Mouse (Mus musculus) embryonic facial prominence, embryonic 13.5 days (tissue): Measurements from ENCODE around the gene Emx1. TPM values are rescaled to one million over a fixed set of nuclear protein-coding genes. Genes with fewer than 3 reads are reported as not detected.
A peak's percentile ranks its signal among the peaks of the same experiment; 100 is the strongest.

ENCODE experiments used
- ATAC-seq: fragments of 200-750 bp; cut with Nextera tagmentation; 2 replicates; pipeline ENCODE4 v1.8.0; 2017; ENCODE audit warnings: low read depth; ENCODE audit not compliant: insufficient number of reproducible peaks, insufficient read depth, low FRiP score, low TSS enrichment
- H3K27ac ChIP-seq: fragments of 300-500 bp; sonication (generic); 2 replicates; pipeline ENCODE4 v1.5.1; 2015; ENCODE audit warnings: moderate library complexity, mild to moderate bottlenecking, inconsistent platforms
- H3K27me3 ChIP-seq: fragments of 300-500 bp; sonication (generic); 2 replicates; pipeline ENCODE4 v1.6.1; 2015; ENCODE audit warnings: mild to moderate bottlenecking, inconsistent platforms
- H3K36me3 ChIP-seq: fragments of 300-500 bp; sonication (generic); 2 replicates; pipeline ENCODE4 v1.6.1; 2015; ENCODE audit warnings: mild to moderate bottlenecking, inconsistent platforms
- H3K4me1 ChIP-seq: fragments of 300-500 bp; sonication (generic); 2 replicates; pipeline ENCODE4 v1.6.1; 2015; ENCODE audit warnings: inconsistent platforms
- H3K4me2 ChIP-seq: fragments of 300-500 bp; sonication (generic); 2 replicates; pipeline ENCODE4 v1.6.1; 2015; ENCODE audit warnings: moderate library complexity, mild to moderate bottlenecking, inconsistent platforms
- H3K4me3 ChIP-seq: fragments of 300-500 bp; sonication (generic); 2 replicates; pipeline ENCODE4 v1.5.1; 2015; ENCODE audit warnings: mild to moderate bottlenecking, inconsistent platforms
- H3K9ac ChIP-seq: fragments of 300-500 bp; sonication (generic); 2 replicates; pipeline ENCODE4 v1.6.1; 2015; ENCODE audit warnings: mild to moderate bottlenecking, inconsistent platforms
- H3K9me3 ChIP-seq: fragments of 300-500 bp; sonication (generic); 2 replicates; pipeline ENCODE4 v1.6.1; 2016; ENCODE audit warnings: inconsistent platforms
- WGBS: fragments of 180-500 bp; shearing (Covaris S2); methylation state at CpG from one replicate; pipeline ENCODE4 v1.1.7; 2015; ENCODE audit warnings: mixed read lengths; 5-methylcytosine and 5-hydroxymethylcytosine counted together
- polyA plus RNA-seq: library from polyadenylated mRNA; unstranded; fragments of >200 nt; fragmentation: Nextera tagmentation; extraction: Ambion mirVana; gene quantifications from 2 replicates; pipeline ENCODE4 v1.2.1, GENCODE M21; 2015

Gene Emx1
- polyA plus RNA-seq, 1 experiment from 2014 or later, result 0.35 TPM

GRCm38 (mm10) chr6:85160201-85160923 lies 26.9 kb upstream of the Emx1 start:
- 30% methylated on average over 4 of the region's 4 CpGs for WGBS
- no peak for ATAC-seq
- Histone ChIP-seq H3K9me3 (no peaks in the 10 kb centered on the region), H3K27ac (no peak overlapping the region), H3K4me3 (no peak overlapping the region), H3K27me3 (no peaks in the 10 kb centered on the region), H3K9ac (no peak overlapping the region), H3K4me2 (no peak overlapping the region), H3K36me3 (no peaks in the 10 kb centered on the region), H3K4me1 (peaks cover 6% of the 10 kb centered on the region; the same call in 1 of the 2 replicates)

- no peak for ATAC-seq
- Histone ChIP-seq H3K9ac (no peak overlapping the region), H3K4me1 (peaks cover 2% of the 10 kb centered on the region; the same call in 1 of the 2 replicates), H3K27ac (no peak overlapping the region), H3K4me3 (no peak overlapping the region), H3K36me3 (no peaks in the 10 kb centered on the region), H3K4me2 (no peak overlapping the region; the same call in 1 of the 2 replicates), H3K9me3 (no peaks in the 10 kb centered on the region), H3K27me3 (peaks cover 4% of the 10 kb centered on the region; the same call in 1 of the 2 replicates)
- WGBS, result 44% methylated on average over 11 of the region's 11 CpGs
Measured at GRCm38 (mm10) chr6:85165440-85165921, 21.8 kb upstream of the Emx1 start.

GRCm38 (mm10) chr6:85179569-85179968 lies 7.7 kb upstream of the Emx1 start:
- Histone ChIP-seq H3K4me2 (no peak overlapping the region), H3K9me3 (no peaks in the 10 kb centered on the region), H3K4me1 (no peaks in the 10 kb centered on the region), H3K9ac (no peak overlapping the region), H3K4me3 (no peak overlapping the region), H3K27me3 (peaks cover 24% of the 10 kb centered on the region), H3K27ac (no peak overlapping the region), H3K36me3 (no peaks in the 10 kb centered on the region)
- WGBS, result 76% methylated on average over 3 of the region's 3 CpGs
- ATAC-seq, result no peak

GRCm38 (mm10) chr6:85180036-85180435 lies 7.2 kb upstream of the Emx1 start:
- ATAC-seq, result no peak
- H3K4me3 ChIP-seq, result no peak overlapping the region
- H3K27me3 ChIP-seq, result peaks cover 27% of the 10 kb centered on the region
- WGBS, result 68% methylated on average over 2 of the region's 2 CpGs
- H3K9me3 ChIP-seq, result no peaks in the 10 kb centered on the region
- no peak overlapping the region for H3K9ac ChIP-seq
- H3K36me3 ChIP-seq, result no peaks in the 10 kb centered on the region
- no peaks in the 10 kb centered on the region for H3K4me1 ChIP-seq
- no peak overlapping the region for H3K27ac ChIP-seq
- no peak overlapping the region for H3K4me2 ChIP-seq

DNA sequence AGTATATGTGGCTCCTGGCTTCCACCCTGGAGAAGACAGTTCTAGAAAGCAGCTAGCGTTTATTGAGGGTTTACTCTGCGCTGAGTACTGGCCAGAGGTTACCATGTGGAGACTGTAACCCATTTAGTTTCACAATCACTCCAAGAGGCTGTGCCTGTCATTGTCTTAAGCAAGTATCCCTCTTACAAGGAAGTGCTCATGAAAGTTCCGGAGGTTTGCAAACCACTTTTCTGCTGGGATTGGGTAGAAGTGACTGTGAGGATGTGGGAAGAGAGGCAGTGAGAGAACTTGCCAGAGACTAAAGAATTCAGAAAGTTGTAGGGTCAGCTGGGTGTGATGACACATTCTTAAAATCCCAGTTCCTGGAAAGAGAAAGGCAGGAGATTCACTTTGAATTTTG lies 3.3 kb upstream of the Emx1 start:
- Histone ChIP-seq H3K4me3 (no peak overlapping the region), H3K9ac (no peak overlapping the region), H3K4me2 (no peak overlapping the region), H3K4me1 (peaks cover 25% of the 10 kb centered on the region), H3K27ac (no peak overlapping the region), H3K27me3 (peaks cover 66% of the 10 kb centered on the region), H3K9me3 (no peaks in the 10 kb centered on the region), H3K36me3 (no peaks in the 10 kb centered on the region)
- 59% methylated on average over 3 of the region's 3 CpGs for WGBS
- ATAC-seq, result no peak

GRCm38 (mm10) chr6:85186033-85186743 lies 1.1 kb upstream of the Emx1 start:
- peaks cover 82% of the 10 kb centered on the region for H3K27me3 ChIP-seq
- H3K27ac ChIP-seq, result no peak overlapping the region
- no peaks in the 10 kb centered on the region for H3K36me3 ChIP-seq
- H3K4me1 ChIP-seq, result peaks cover 38% of the 10 kb centered on the region
- no peak for ATAC-seq
- H3K4me3 ChIP-seq, result peak overlapping the region; percentile 44; the same call in 1 of the 2 replicates
- peak overlapping the region; percentile 73 for H3K4me2 ChIP-seq
- H3K9me3 ChIP-seq, result no peaks in the 10 kb centered on the region
- 2% methylated on average over 33 of the region's 33 CpGs for WGBS
- H3K9ac ChIP-seq, result 0 out of 2 replicates have a peak overlapping the region, but pooled peaks have one; percentile 28

DNA sequence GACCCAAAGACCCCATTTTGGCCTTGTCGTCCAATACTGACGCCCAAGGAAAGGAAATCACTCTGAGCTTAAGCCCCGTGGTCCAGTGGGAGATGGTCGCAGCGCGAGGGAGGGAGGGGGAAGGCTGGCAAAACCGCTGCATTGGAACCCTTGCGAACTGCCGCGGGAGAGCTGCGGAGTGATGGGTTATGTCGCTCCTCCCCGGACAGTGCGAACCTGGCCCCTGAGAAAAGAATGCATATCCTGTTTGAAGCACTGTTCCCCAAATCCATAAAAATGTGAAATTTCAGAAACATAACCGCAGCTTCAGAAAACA lies 536 bp upstream of the Emx1 start:
- Histone ChIP-seq H3K27me3 (peaks cover 87% of the 10 kb centered on the region), H3K9ac (0 out of 2 replicates have a peak overlapping the region, but pooled peaks have one; percentile 28), H3K36me3 (no peaks in the 10 kb centered on the region), H3K27ac (no peak overlapping the region), H3K4me1 (peaks cover 38% of the 10 kb centered on the region), H3K4me3 (peak overlapping the region; percentile 44), H3K4me2 (peak overlapping the region; percentile 73), H3K9me3 (no peaks in the 10 kb centered on the region)
- under 1% methylated on average over 15 of the region's 15 CpGs for WGBS
- no peak for ATAC-seq

DNA sequence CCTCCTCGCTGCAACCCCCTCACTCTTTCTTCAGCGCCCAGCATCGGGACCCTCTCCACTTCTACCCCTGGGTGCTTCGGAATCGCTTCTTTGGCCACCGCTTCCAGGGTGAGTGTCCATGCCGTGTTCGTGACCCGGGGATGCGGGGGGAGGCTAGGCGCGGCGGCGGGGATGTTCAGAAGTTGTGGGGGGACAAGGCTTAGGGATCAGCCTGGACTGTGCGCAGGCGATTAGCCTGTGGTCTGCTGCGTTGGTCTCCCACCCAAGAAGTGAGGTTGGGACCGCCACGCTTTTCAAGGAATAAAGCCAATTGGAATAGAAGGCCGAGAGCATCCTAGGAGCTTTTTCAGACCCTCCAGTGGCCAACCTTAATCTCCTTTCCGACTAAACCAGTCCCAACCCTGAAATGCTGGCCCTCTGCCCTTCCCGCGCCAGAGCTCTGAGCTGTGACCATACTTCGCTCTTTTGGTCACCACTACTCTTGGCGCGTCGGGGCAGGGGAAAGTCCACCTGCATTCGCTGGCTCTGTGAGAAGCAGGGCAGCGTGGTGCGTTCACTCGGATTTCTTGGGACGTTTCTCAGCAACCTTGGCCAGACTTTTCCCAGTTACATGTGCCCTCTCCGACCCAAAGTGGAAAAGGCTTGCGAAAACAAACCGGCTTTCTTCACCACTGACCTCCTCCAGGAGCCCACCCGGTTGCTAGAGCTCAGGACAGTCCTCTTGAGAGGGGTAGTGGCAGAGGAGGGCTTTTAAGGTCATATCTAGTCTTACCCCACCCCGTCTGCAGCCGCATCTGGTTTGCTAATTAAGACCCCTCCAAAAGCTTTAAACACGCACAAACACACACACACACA lies 1.2 kb downstream of the Emx1 start:
- H3K4me3 ChIP-seq, result peak overlapping the region; percentile 44
- peak overlapping the region; percentile 57 for H3K9ac ChIP-seq
- H3K4me1 ChIP-seq, result peaks cover 38% of the 10 kb centered on the region
- no peak overlapping the region for H3K27ac ChIP-seq
- WGBS, result 1% methylated on average over 39 of the region's 39 CpGs
- no peaks in the 10 kb centered on the region for H3K36me3 ChIP-seq
- peak overlapping the region; percentile 73 for H3K4me2 ChIP-seq
- no peak for ATAC-seq
- peaks cover 97% of the 10 kb centered on the region for H3K27me3 ChIP-seq
- no peaks in the 10 kb centered on the region for H3K9me3 ChIP-seq

GRCm38 (mm10) chr6:85189361-85189760 lies 2.1 kb downstream of the Emx1 start:
- no peak overlapping the region for H3K9ac ChIP-seq
- H3K4me3 ChIP-seq, result peak overlapping the region; percentile 40; the same call in 1 of the 2 replicates
- no peaks in the 10 kb centered on the region for H3K9me3 ChIP-seq
- peaks cover 44% of the 10 kb centered on the region for H3K4me1 ChIP-seq
- H3K27me3 ChIP-seq, result peaks cover 98% of the 10 kb centered on the region
- 5% methylated on average over 14 of the region's 14 CpGs for WGBS
- no peak overlapping the region for H3K4me2 ChIP-seq
- H3K36me3 ChIP-seq, result no peaks in the 10 kb centered on the region
- ATAC-seq, result no peak
- H3K27ac ChIP-seq, result no peak overlapping the region

DNA sequence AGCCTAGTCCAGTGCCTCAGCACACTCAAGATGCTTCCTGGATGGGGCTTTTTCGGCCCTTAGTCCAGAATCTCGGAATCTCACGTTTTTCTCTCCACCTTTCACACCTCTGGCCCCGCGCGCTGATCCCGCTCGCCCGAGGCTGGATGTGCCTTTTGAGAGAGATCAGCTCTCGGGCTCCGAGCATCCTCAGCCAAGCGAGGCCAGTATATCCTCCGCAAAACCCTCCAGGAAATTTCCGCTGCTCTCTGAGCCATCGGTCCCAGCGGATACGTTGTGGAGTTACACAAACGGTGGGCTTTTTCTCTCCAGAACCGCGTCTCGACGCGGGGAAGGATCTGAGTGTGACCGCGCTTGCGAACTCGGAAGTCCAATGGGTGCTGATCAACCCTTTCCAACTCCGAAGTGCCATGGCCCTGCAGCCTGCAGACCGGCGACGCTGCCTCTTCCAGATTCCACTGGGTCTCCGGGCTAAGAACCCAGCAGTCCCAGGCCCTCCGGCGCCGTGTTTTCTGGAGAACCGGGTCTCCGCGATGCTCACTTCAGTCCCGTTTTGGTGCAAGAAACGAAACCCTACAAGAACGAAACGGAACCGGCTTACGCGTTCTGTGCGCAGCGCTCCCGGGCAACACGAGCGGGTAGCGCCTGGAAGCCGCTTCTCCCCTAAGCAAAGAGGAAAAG lies 2.8 kb downstream of the Emx1 start:
- H3K9me3 ChIP-seq, result no peaks in the 10 kb centered on the region
- H3K27me3 ChIP-seq, result peaks cover 100% of the 10 kb centered on the region
- H3K36me3 ChIP-seq, result no peaks in the 10 kb centered on the region
- peak overlapping the region; percentile 40 for H3K4me3 ChIP-seq
- peak overlapping the region; percentile 67 for H3K4me2 ChIP-seq
- no peak for ATAC-seq
- H3K9ac ChIP-seq, result peak overlapping the region; percentile 58
- peaks cover 44% of the 10 kb centered on the region for H3K4me1 ChIP-seq
- WGBS, result under 1% methylated on average over 52 of the region's 52 CpGs
- H3K27ac ChIP-seq, result no peak overlapping the region

DNA sequence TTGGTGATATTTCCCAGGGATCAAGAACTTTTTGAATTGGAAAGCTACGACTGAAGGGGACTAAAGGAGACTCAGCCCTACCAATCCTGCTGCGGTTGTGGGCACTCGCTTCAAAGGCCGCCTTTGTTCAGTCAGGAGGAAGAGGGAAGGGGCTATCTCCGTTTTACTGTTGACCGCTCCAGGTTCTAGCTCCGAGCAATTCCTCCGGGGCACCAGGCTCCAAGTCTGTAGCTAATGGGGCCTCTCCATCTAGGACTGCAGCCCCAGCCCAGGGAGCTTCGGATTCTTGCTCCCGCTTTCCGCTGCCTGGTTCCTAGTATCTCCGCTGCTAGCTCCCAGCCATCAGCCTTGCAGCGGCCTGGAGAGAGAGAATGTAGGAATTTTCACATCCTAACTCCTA lies 3.4 kb downstream of the Emx1 start:
- H3K9ac ChIP-seq, result no peak overlapping the region
- H3K36me3 ChIP-seq, result no peaks in the 10 kb centered on the region
- no peak for ATAC-seq
- WGBS, result 5% methylated on average over 13 of the region's 13 CpGs
- H3K4me2 ChIP-seq, result peak overlapping the region; percentile 67
- H3K4me3 ChIP-seq, result peak overlapping the region; percentile 40
- H3K27me3 ChIP-seq, result peaks cover 97% of the 10 kb centered on the region
- no peak overlapping the region for H3K27ac ChIP-seq
- H3K4me1 ChIP-seq, result peaks cover 44% of the 10 kb centered on the region
- no peaks in the 10 kb centered on the region for H3K9me3 ChIP-seq
